Comparison of ENCODE assay signal across 9 mouse cellular contexts in genomic region chr9:121351388-121352078, GRCm38 (mm10). TPM values are rescaled to one million over a fixed set of nuclear protein-coding genes. Genes with fewer than 3 reads are reported as not detected.
DNase-seq lines count a peak whose midpoint lies in the region; ATAC-seq and TF ChIP-seq lines count a peak whose summit lies in the region.
"Had no signal": no experiment of that assay in that cellular context is flagged by ENCODE, and none has a peak within 500 bp of the region (broad histone marks: within the 10 kb centered on the region; RNA-seq: fewer than 3 reads in every experiment).

No protein-coding gene starts in this region.

- intact Hi-C loops in left cerebral cortex, postnatal 25 days (cut with DNase I) = no loop called here

- no peaks in the 10 kb centered on the region for H3K27me3 ChIP-seq in embryonic facial prominence, embryonic 13.5 days
- H3K27me3 ChIP-seq in hindbrain, embryonic 12.5 days = no peaks in the 10 kb centered on the region
- H3K27me3 ChIP-seq in neural tube, embryonic 12.5 days (replicated peaks) = no peaks in the 10 kb centered on the region
- H3K27me3 ChIP-seq: limb, embryonic 12.5 days had no signal

- ATAC-seq in embryonic facial prominence, embryonic 13.5 days (ENCODE audit: insufficient number of reproducible peaks, insufficient read depth, low FRiP score, low TSS enrichment, low read depth) = no peak
- no peak for ATAC-seq in hindbrain, embryonic 12.5 days (ENCODE audit: low FRiP score)
- ATAC-seq in neural tube, embryonic 12.5 days (ENCODE audit: low FRiP score, low read depth) = no peak

- DNase-seq in layer of hippocampus, adult 2 months (ENCODE audit: low spot score in 2 of 2) = no peak
- DNase-seq in layer of hippocampus, postnatal 36 days = no peak
- no peak for DNase-seq in left cerebral cortex, postnatal 25 days (ENCODE audit: low spot score in 2 of 2)
- DNase-seq in layer of hippocampus, adult 9-10 months (ENCODE audit: low spot score) = no peak
- DNase-seq: cerebellum, adult 11 months had no signal

- H3K9me3 ChIP-seq in embryonic facial prominence, embryonic 13.5 days = no peaks in the 10 kb centered on the region
- H3K9me3 ChIP-seq in hindbrain, embryonic 12.5 days (replicated peaks) = no peaks in the 10 kb centered on the region
- no peaks in the 10 kb centered on the region for H3K9me3 ChIP-seq in neural tube, embryonic 12.5 days
- H3K9me3 ChIP-seq: limb, embryonic 12.5 days had no signal

- H3K4me1 ChIP-seq in embryonic facial prominence, embryonic 13.5 days = peaks cover 70% of the 10 kb centered on the region
- peaks cover 50% of the 10 kb centered on the region for H3K4me1 ChIP-seq in hindbrain, embryonic 12.5 days
- H3K4me1 ChIP-seq in neural tube, embryonic 12.5 days = peaks cover 43% of the 10 kb centered on the region

- 57% methylated on average over 9 of the region's 9 CpGs for WGBS in embryonic facial prominence, embryonic 13.5 days
- 55% methylated on average over 9 of the region's 9 CpGs for WGBS in hindbrain, embryonic 12.5 days
- 33% methylated on average over 9 of the region's 9 CpGs for WGBS in neural tube, embryonic 12.5 days

- peak overlapping the region; percentile 17; the same call in 1 of the 2 replicates for H3K9ac ChIP-seq in embryonic facial prominence, embryonic 13.5 days
- H3K9ac ChIP-seq in hindbrain, embryonic 12.5 days = no peak overlapping the region
- H3K9ac ChIP-seq in neural tube, embryonic 12.5 days = 0 out of 2 replicates have a peak overlapping the region, but pooled peaks have one; percentile 9
- H3K9ac ChIP-seq: limb, embryonic 12.5 days had no signal

- H3K4me3 ChIP-seq in layer of hippocampus, adult 2 months = no peak overlapping the region
- H3K4me3 ChIP-seq in embryonic facial prominence, embryonic 13.5 days = no peak overlapping the region
- H3K4me3 ChIP-seq in hindbrain, embryonic 12.5 days = no peak overlapping the region
- no peak overlapping the region for H3K4me3 ChIP-seq in neural tube, embryonic 12.5 days
- H3K4me3 ChIP-seq: limb, embryonic 12.5 days had no signal

- no peaks in the 10 kb centered on the region for H3K36me3 ChIP-seq in embryonic facial prominence, embryonic 13.5 days
- H3K36me3 ChIP-seq in hindbrain, embryonic 12.5 days = no peaks in the 10 kb centered on the region
- no peaks in the 10 kb centered on the region for H3K36me3 ChIP-seq in neural tube, embryonic 12.5 days
- H3K36me3 ChIP-seq: limb, embryonic 12.5 days had no signal

- TF ChIP-seq CTCF in layer of hippocampus, adult 2 months (conservative IDR thresholded peaks at IDR 0.05) = no peak

- H3K4me2 ChIP-seq in embryonic facial prominence, embryonic 13.5 days = no peak overlapping the region
- no peak overlapping the region for H3K4me2 ChIP-seq in hindbrain, embryonic 12.5 days (replicated peaks)
- H3K4me2 ChIP-seq in neural tube, embryonic 12.5 days (replicated peaks) = no peak overlapping the region
- H3K4me2 ChIP-seq: limb, embryonic 12.5 days had no signal

- peak overlapping the region; percentile 69; the same call in 1 of the 2 replicates for H3K27ac ChIP-seq in layer of hippocampus, adult 2 months
- H3K27ac ChIP-seq in embryonic facial prominence, embryonic 13.5 days = peak overlapping the region; percentile 51; the same call in 1 of the 2 replicates
- H3K27ac ChIP-seq in hindbrain, embryonic 12.5 days = peak overlapping the region; percentile 40; the same call in 1 of the 2 replicates
- H3K27ac ChIP-seq in neural tube, embryonic 12.5 days = 0 out of 2 replicates have a peak overlapping the region, but pooled peaks have one; percentile 15
- H3K27ac ChIP-seq: limb, embryonic 12.5 days had no signal

RNA-seq across cellular contexts. Expression of gene Trak1, which starts 54.2 kb away (rescaled TPM):
- total RNA-seq in layer of hippocampus, adult 2 months (2021) = 100 to 1,000 TPM; 255 to 260 TPM
- total RNA-seq in layer of hippocampus, postnatal 36 days (2021) = 100 to 1,000 TPM; 235 to 247 TPM
- polyA plus RNA-seq in embryonic facial prominence, embryonic 13.5 days (2015; fragmentation: Nextera tagmentation; extraction: Ambion mirVana) = 17.7 and 17.8 TPM in 2 replicates
- polyA plus RNA-seq in hindbrain, embryonic 12.5 days (2016; fragmentation: Nextera tagmentation; extraction: Ambion mirVana) = 38.8 and 41.6 TPM in 2 replicates
- polyA plus RNA-seq in neural tube, embryonic 12.5 days (2016; fragmentation: Nextera tagmentation; extraction: Ambion mirVana) = 40.7 and 41.7 TPM in 2 replicates
- total RNA-seq in left cerebral cortex, postnatal 25 days (2021) = 100 to 1,000 TPM; 240 to 249 TPM

Comparison
In these comparisons a context has a peak if more than half of its experiments do, and no peak if none do; other contexts are left out.
1. H3K27ac ChIP-seq: peak in every context shown above with its lines; median percentile 69 in layer of hippocampus, adult 2 months; 51 in embryonic facial prominence, embryonic 13.5 days; 40 in hindbrain, embryonic 12.5 days; 15 in neural tube, embryonic 12.5 days.